Mouse (Mus musculus) liver, embryonic 12.5 days (tissue): ENCODE measurements around the gene Rps26. TPM values are rescaled to one million over a fixed set of nuclear protein-coding genes. Genes with fewer than 3 reads are reported as not detected.

Experiments used
- ATAC-seq: fragments of 200-750 bp; cut with Nextera tagmentation; 2 replicates; pipeline ENCODE4 v1.8.0; 2017; ENCODE audit warnings: moderate number of reproducible peaks, mild to moderate bottlenecking, moderate library complexity
- H3K27ac ChIP-seq: fragments of 300-500 bp; sonication (generic); 2 replicates; pipeline ENCODE4 v1.5.1; 2016; ENCODE audit warnings: mild to moderate bottlenecking
- H3K27me3 ChIP-seq: fragments of 300-500 bp; sonication (generic); replicated peaks from 2 replicates; pipeline ENCODE4 v1.6.1; 2016; ENCODE audit warnings: mild to moderate bottlenecking, moderate library complexity
- H3K36me3 ChIP-seq: fragments of 300-500 bp; sonication (generic); 2 replicates; pipeline ENCODE4 v1.6.1; 2016; ENCODE audit warnings: mild to moderate bottlenecking, moderate library complexity
- H3K4me1 ChIP-seq: fragments of 300-500 bp; sonication (generic); 2 replicates; pipeline ENCODE4 v1.6.1; 2016
- H3K4me2 ChIP-seq: fragments of 300-500 bp; sonication (generic); 2 replicates; pipeline ENCODE4 v1.6.1; 2016; ENCODE audit warnings: mild to moderate bottlenecking, moderate library complexity
- H3K4me3 ChIP-seq: fragments of 300-500 bp; sonication (generic); 2 replicates; pipeline ENCODE4 v1.5.1; 2016; ENCODE audit warnings: mild to moderate bottlenecking, moderate library complexity
- H3K9ac ChIP-seq: fragments of 300-500 bp; sonication (generic); 2 replicates; pipeline ENCODE4 v1.6.1; 2016; ENCODE audit warnings: mild to moderate bottlenecking, moderate library complexity
- H3K9me3 ChIP-seq: fragments of 300-500 bp; sonication (generic); replicated peaks from 2 replicates; pipeline ENCODE4 v1.6.1; 2016; ENCODE audit warnings: mild to moderate bottlenecking, moderate library complexity
- WGBS: fragments of 180-500 bp; shearing (Covaris S2); methylation state at CpG from one replicate; pipeline ENCODE4 v1.1.7; 2016; ENCODE audit not compliant: insufficient replicate concordance; 5-methylcytosine and 5-hydroxymethylcytosine counted together
- polyA plus RNA-seq: library from polyadenylated mRNA; unstranded; fragments of >200 nt; fragmentation: Nextera tagmentation; extraction: Ambion mirVana; gene quantifications from 2 replicates; pipeline ENCODE4 v1.2.1, GENCODE M21; 2016

Rps26 gene
- polyA plus RNA-seq, 1 experiment from 2014 or later, result 561 TPM

GRCm38 (mm10) chr10:128659490-128659889 lies 32.9 kb upstream of the Rps26 start:
- no peak overlapping the region for H3K4me2 ChIP-seq
- no peak overlapping the region for H3K9ac ChIP-seq
- peaks cover 40% of the 10 kb centered on the region for H3K4me1 ChIP-seq
- no peak overlapping the region for H3K27ac ChIP-seq
- no peaks in the 10 kb centered on the region for H3K36me3 ChIP-seq
- 42% methylated on average over 9 of the region's 9 CpGs for whole genome bisulfite sequencing
- H3K4me3 ChIP-seq, result no peak overlapping the region
- no peak for ATAC-seq
- peaks cover 41% of the 10 kb centered on the region for H3K27me3 ChIP-seq
- no peaks in the 10 kb centered on the region for H3K9me3 ChIP-seq

- ATAC-seq, result no peak
- Histone ChIP-seq H3K27ac (no peak overlapping the region), H3K4me2 (no peak overlapping the region), H3K27me3 (peaks cover 41% of the 10 kb centered on the region), H3K4me3 (no peak overlapping the region), H3K9me3 (no peaks in the 10 kb centered on the region), H3K36me3 (no peaks in the 10 kb centered on the region), H3K9ac (no peak overlapping the region), H3K4me1 (peaks cover 24% of the 10 kb centered on the region)
- 54% methylated on average over 9 of the region's 9 CpGs for WGBS
Observed at GRCm38 (mm10) chr10:128657844-128658243, 31.3 kb upstream of the Rps26 start.

- Histone ChIP-seq H3K9me3 (no peaks in the 10 kb centered on the region), H3K27ac (no peak overlapping the region), H3K27me3 (peaks cover 41% of the 10 kb centered on the region), H3K9ac (no peak overlapping the region), H3K4me3 (no peak overlapping the region), H3K36me3 (no peaks in the 10 kb centered on the region), H3K4me1 (peaks cover 17% of the 10 kb centered on the region), H3K4me2 (no peak overlapping the region)
- no peak for ATAC-seq
- WGBS, result 77% methylated on average over 1 of the region's 1 CpGs
Observed at GRCm38 (mm10) chr10:128656731-128657130, 30.2 kb upstream of the Rps26 start.

GRCm38 (mm10) chr10:128655254-128655653 lies 28.7 kb upstream of the Rps26 start:
- Histone ChIP-seq H3K27ac (no peak overlapping the region), H3K4me2 (no peak overlapping the region), H3K9ac (no peak overlapping the region), H3K27me3 (peaks cover 32% of the 10 kb centered on the region), H3K4me1 (peaks cover 17% of the 10 kb centered on the region), H3K4me3 (no peak overlapping the region), H3K9me3 (no peaks in the 10 kb centered on the region), H3K36me3 (no peaks in the 10 kb centered on the region)
- ATAC-seq, result peak; percentile 77
- 35% methylated on average over 3 of the region's 3 CpGs for WGBS

- Histone ChIP-seq H3K4me3 (no peak overlapping the region), H3K4me1 (peaks cover 17% of the 10 kb centered on the region), H3K4me2 (no peak overlapping the region), H3K27ac (no peak overlapping the region), H3K9me3 (no peaks in the 10 kb centered on the region), H3K9ac (no peak overlapping the region), H3K36me3 (no peaks in the 10 kb centered on the region), H3K27me3 (peaks cover 21% of the 10 kb centered on the region)
- ATAC-seq, result no peak
- 56% methylated on average over 4 of the region's 4 CpGs for WGBS
Observed at GRCm38 (mm10) chr10:128653866-128654265, 27.3 kb upstream of the Rps26 start.

- Histone ChIP-seq H3K4me2 (peak overlapping the region; percentile 78), H3K9me3 (no peaks in the 10 kb centered on the region), H3K9ac (peak overlapping the region; percentile 60), H3K4me1 (peaks cover 31% of the 10 kb centered on the region), H3K27me3 (peaks cover 63% of the 10 kb centered on the region), H3K4me3 (peak overlapping the region; percentile 57), H3K36me3 (no peaks in the 10 kb centered on the region), H3K27ac (no peak overlapping the region; the same call in 1 of the 2 replicates)
- 15% methylated on average over 12 of the region's 13 CpGs for WGBS
- ATAC-seq, result peak; percentile 50
Observed at GRCm38 (mm10) chr10:128646139-128647089, 19.9 kb upstream of the Rps26 start.

GRCm38 (mm10) chr10:128645111-128646011 lies 18.8 kb upstream of the Rps26 start, which contains the start of gene Ikzf4:
TSS of gene Ikzf4 (minus strand) at chr10:128645991.
- 4% methylated on average over 36 of the region's 36 CpGs for WGBS
- Histone ChIP-seq H3K4me2 (peak within 1 kb of the TSS; percentile 78), H3K27ac (no peak within 1 kb of the TSS; the same call in 1 of the 2 replicates)

GRCm38 (mm10) chr10:128642749-128643148 lies 16.2 kb upstream of the Rps26 start:
- H3K4me2 ChIP-seq, result no peak overlapping the region
- no peaks in the 10 kb centered on the region for H3K9me3 ChIP-seq
- H3K27me3 ChIP-seq, result peaks cover 75% of the 10 kb centered on the region
- no peaks in the 10 kb centered on the region for H3K36me3 ChIP-seq
- H3K4me1 ChIP-seq, result peaks cover 31% of the 10 kb centered on the region
- H3K4me3 ChIP-seq, result no peak overlapping the region
- 56% methylated on average over 6 of the region's 6 CpGs for WGBS
- no peak overlapping the region for H3K9ac ChIP-seq
- H3K27ac ChIP-seq, result no peak overlapping the region
- ATAC-seq, result no peak

More at GRCm38 (mm10) chr10:128645111-128646011, 18.8 kb upstream of the Rps26 start, which contains the start of gene Ikzf4:
- no peaks in the 10 kb centered on the region for H3K36me3 ChIP-seq
- peak within 1 kb of the TSS; percentile 60 for H3K9ac ChIP-seq
- H3K4me1 ChIP-seq, result peaks cover 31% of the 10 kb centered on the region
- ATAC-seq, result peak; percentile 73
- no peaks in the 10 kb centered on the region for H3K9me3 ChIP-seq
- peak within 1 kb of the TSS; percentile 57 for H3K4me3 ChIP-seq
- peaks cover 70% of the 10 kb centered on the region for H3K27me3 ChIP-seq

- no peak for ATAC-seq
- H3K9me3 ChIP-seq, result no peaks in the 10 kb centered on the region
- no peaks in the 10 kb centered on the region for H3K36me3 ChIP-seq
- H3K27ac ChIP-seq, result no peak overlapping the region
- H3K4me3 ChIP-seq, result no peak overlapping the region
- WGBS, result 57% methylated on average over 7 of the region's 7 CpGs
- no peak overlapping the region for H3K9ac ChIP-seq
- H3K27me3 ChIP-seq, result peaks cover 69% of the 10 kb centered on the region
- peaks cover 35% of the 10 kb centered on the region for H3K4me1 ChIP-seq
- no peak overlapping the region for H3K4me2 ChIP-seq
Observed at GRCm38 (mm10) chr10:128641871-128642270, 15.3 kb upstream of the Rps26 start.

GRCm38 (mm10) chr10:128640891-128641290 lies 14.3 kb upstream of the Rps26 start:
- Histone ChIP-seq H3K36me3 (no peaks in the 10 kb centered on the region), H3K4me3 (no peak overlapping the region), H3K27ac (no peak overlapping the region), H3K4me1 (peaks cover 30% of the 10 kb centered on the region), H3K4me2 (no peak overlapping the region), H3K9ac (no peak overlapping the region), H3K9me3 (no peaks in the 10 kb centered on the region), H3K27me3 (peaks cover 69% of the 10 kb centered on the region)
- ATAC-seq, result no peak
- WGBS, result 86% methylated on average over 15 of the region's 15 CpGs

GRCm38 (mm10) chr10:128639999-128640398 lies 13.5 kb upstream of the Rps26 start:
- Histone ChIP-seq H3K4me1 (peaks cover 21% of the 10 kb centered on the region), H3K27me3 (peaks cover 69% of the 10 kb centered on the region), H3K9me3 (no peaks in the 10 kb centered on the region), H3K27ac (no peak overlapping the region), H3K4me2 (no peak overlapping the region), H3K4me3 (no peak overlapping the region), H3K9ac (no peak overlapping the region), H3K36me3 (no peaks in the 10 kb centered on the region)
- WGBS, result 78% methylated on average over 14 of the region's 14 CpGs
- no peak for ATAC-seq
